Mouse (Mus musculus) embryonic facial prominence, embryonic 11.5 days (tissue): ENCODE results near the gene Emc6. TPM values are rescaled to one million over a fixed set of nuclear protein-coding genes. Genes with fewer than 3 reads are reported as not detected.
A peak's percentile ranks its signal among the peaks of the same experiment; 100 is the strongest.

ENCODE experiments used
- ATAC-seq: fragments of 200-750 bp; cut with Nextera tagmentation; replicated peaks from 2 replicates; pipeline ENCODE4 v1.8.0; 2017; ENCODE audit warnings: low read depth; ENCODE audit not compliant: insufficient number of reproducible peaks, low FRiP score, low TSS enrichment
- DNase-seq: peaks from one replicate; pipeline ENCODE4 v3.0.0-alpha.2; 2015; ENCODE audit warnings: low spot score
- H3K27ac ChIP-seq: fragments of 300-500 bp; sonication (generic); replicated peaks from 2 replicates; pipeline ENCODE4 v1.5.1; 2014; ENCODE audit warnings: mild to moderate bottlenecking, low read depth, low read length, control low read depth
- H3K27me3 ChIP-seq: fragments of 300-500 bp; sonication (generic); 2 replicates; pipeline ENCODE4 v1.6.1; 2014; ENCODE audit warnings: mild to moderate bottlenecking, low read length, moderate library complexity, mixed read lengths; ENCODE audit not compliant: control insufficient read depth, insufficient read depth
- H3K36me3 ChIP-seq: fragments of 300-500 bp; sonication (generic); replicated peaks from 2 replicates; pipeline ENCODE4 v1.6.1; 2014; ENCODE audit warnings: low read depth, mild to moderate bottlenecking, low read length, moderate library complexity, mixed read lengths; ENCODE audit not compliant: control insufficient read depth, insufficient read depth
- H3K4me1 ChIP-seq: fragments of 300-500 bp; sonication (generic); 2 replicates; pipeline ENCODE4 v1.6.1; 2014; ENCODE audit warnings: low read length, mixed read lengths; ENCODE audit not compliant: control insufficient read depth, insufficient read depth
- H3K4me2 ChIP-seq: fragments of 300-500 bp; sonication (generic); 2 replicates; pipeline ENCODE4 v1.6.1; 2014; ENCODE audit warnings: low read depth, mild to moderate bottlenecking, control low read depth, low read length, moderate library complexity
- H3K4me3 ChIP-seq: fragments of 300-500 bp; sonication (generic); 2 replicates; pipeline ENCODE4 v1.5.1; 2014; ENCODE audit warnings: low read depth, low read length, control low read depth
- H3K9ac ChIP-seq: fragments of 300-500 bp; sonication (generic); replicated peaks from 2 replicates; pipeline ENCODE4 v1.6.1; 2014; ENCODE audit warnings: mild to moderate bottlenecking, control low read depth, low read length
- H3K9me3 ChIP-seq: fragments of 300-500 bp; sonication (generic); replicated peaks from 2 replicates; pipeline ENCODE4 v1.6.1; 2016; ENCODE audit warnings: mild to moderate bottlenecking, low read length, inconsistent platforms, mixed read lengths; ENCODE audit not compliant: control insufficient read depth
- WGBS: fragments of 180-500 bp; shearing (Covaris S2); extraction: QIAGEN DNeasy Blood & Tissue Kit; methylation state at CpG from one replicate; pipeline ENCODE4 v1.1.7; 2014; 5-methylcytosine and 5-hydroxymethylcytosine counted together
- polyA plus RNA-seq: library from polyadenylated mRNA; unstranded; fragments of >200 nt; fragmentation: Nextera tagmentation; extraction: Ambion mirVana; gene quantifications from 2 replicates; pipeline ENCODE4 v1.2.1, GENCODE M21; 2014

Gene Emc6
- polyA plus RNA-seq, 1 experiment from 2014 or later = 115 TPM

GRCm38 (mm10) chr11:73205194-73205593, 28.4 kb upstream of the Emc6 start:
- Histone ChIP-seq H3K27ac (no peak overlapping the region), H3K9me3 (no peaks in the 10 kb centered on the region), H3K27me3 (no peaks in the 10 kb centered on the region), H3K36me3 (no peaks in the 10 kb centered on the region), H3K4me2 (no peak overlapping the region), H3K4me3 (no peak overlapping the region), H3K4me1 (no peaks in the 10 kb centered on the region), H3K9ac (no peak overlapping the region)
- ATAC-seq (no peak), DNase-seq (no peak)
- 51% methylated on average over 7 of the region's 7 CpGs for WGBS

- no peak overlapping the region for H3K9ac ChIP-seq
- H3K4me1 ChIP-seq = no peaks in the 10 kb centered on the region
- H3K36me3 ChIP-seq = no peaks in the 10 kb centered on the region
- DNase-seq (no peak), ATAC-seq (no peak)
- no peaks in the 10 kb centered on the region for H3K27me3 ChIP-seq
- H3K27ac ChIP-seq = no peak overlapping the region
- 84% methylated on average over 8 of the region's 8 CpGs for WGBS
- H3K4me2 ChIP-seq = no peak overlapping the region
- no peak overlapping the region for H3K4me3 ChIP-seq
- no peaks in the 10 kb centered on the region for H3K9me3 ChIP-seq
These were observed 27.1 kb upstream of the Emc6 start for GRCm38 (mm10) chr11:73203895-73204294.

- H3K4me1 ChIP-seq = no peaks in the 10 kb centered on the region
- H3K27ac ChIP-seq = no peak overlapping the region
- H3K36me3 ChIP-seq = no peaks in the 10 kb centered on the region
- H3K27me3 ChIP-seq = no peaks in the 10 kb centered on the region
- H3K4me3 ChIP-seq = no peak overlapping the region
- no peaks in the 10 kb centered on the region for H3K9me3 ChIP-seq
- 28% methylated on average over 4 of the region's 4 CpGs for WGBS
- no peak for DNase-seq
- no peak overlapping the region for H3K4me2 ChIP-seq
- H3K9ac ChIP-seq = no peak overlapping the region
- ATAC-seq = no peak
These were observed 24.8 kb upstream of the Emc6 start for GRCm38 (mm10) chr11:73201597-73201996.

GRCm38 (mm10) chr11:73201021-73201420, 24.2 kb upstream of the Emc6 start:
- Histone ChIP-seq H3K4me2 (no peak overlapping the region), H3K4me1 (no peaks in the 10 kb centered on the region), H3K27me3 (no peaks in the 10 kb centered on the region), H3K9me3 (no peaks in the 10 kb centered on the region), H3K27ac (no peak overlapping the region), H3K36me3 (no peaks in the 10 kb centered on the region), H3K9ac (no peak overlapping the region), H3K4me3 (no peak overlapping the region)
- no peak for DNase-seq
- no peak for ATAC-seq
- 70% methylated on average over 2 of the region's 2 CpGs for WGBS

GRCm38 (mm10) chr11:73199879-73200278, 23.0 kb upstream of the Emc6 start:
- 5% methylated on average over 12 of the region's 12 CpGs for WGBS
- no peaks in the 10 kb centered on the region for H3K4me1 ChIP-seq
- H3K4me2 ChIP-seq = peak overlapping the region; percentile 97
- ATAC-seq (no peak), DNase-seq (no peak)
- no peaks in the 10 kb centered on the region for H3K9me3 ChIP-seq
- no peak overlapping the region for H3K27ac ChIP-seq
- H3K36me3 ChIP-seq = no peaks in the 10 kb centered on the region
- H3K9ac ChIP-seq = peak overlapping the region; percentile 56
- H3K27me3 ChIP-seq = no peaks in the 10 kb centered on the region
- H3K4me3 ChIP-seq = peak overlapping the region; percentile 67

GRCm38 (mm10) chr11:73199230-73199712, 22.4 kb upstream of the Emc6 start, which contains the start of gene Shpk:
Gene Shpk (plus strand): TSS chr11:73199460.
- under 1% methylated on average over 31 of the region's 32 CpGs for WGBS
- DNase-seq = peak; percentile 95

GRCm38 (mm10) chr11:73198603-73199229, 21.9 kb upstream of the Emc6 start, which contains the start of gene Ctns:
Gene Ctns (minus strand): TSS chr11:73199042.
- WGBS = under 1% methylated on average over 22 of the region's 22 CpGs
- Histone ChIP-seq H3K9me3 (no peaks in the 10 kb centered on the region), H3K27ac (no peak within 1 kb of the TSS), H3K36me3 (no peaks in the 10 kb centered on the region), H3K4me1 (no peaks in the 10 kb centered on the region), H3K27me3 (no peaks in the 10 kb centered on the region), H3K9ac (peak within 1 kb of the TSS; percentile 71), H3K4me2 (peak within 1 kb of the TSS; percentile 97), H3K4me3 (peak within 1 kb of the TSS; percentile 67)
- DNase-seq = peak; percentile 85
- ATAC-seq = peak; percentile 96

More at GRCm38 (mm10) chr11:73199230-73199712, 22.4 kb upstream of the Emc6 start, which contains the start of gene Shpk:
- H3K4me2 ChIP-seq = peak within 1 kb of the TSS; percentile 97
- ATAC-seq = peak; percentile 97
- no peaks in the 10 kb centered on the region for H3K36me3 ChIP-seq
- H3K27ac ChIP-seq = no peak within 1 kb of the TSS
- no peaks in the 10 kb centered on the region for H3K9me3 ChIP-seq
- peak within 1 kb of the TSS; percentile 71 for H3K9ac ChIP-seq
- H3K4me3 ChIP-seq = peak within 1 kb of the TSS; percentile 67
- no peaks in the 10 kb centered on the region for H3K27me3 ChIP-seq
- H3K4me1 ChIP-seq = no peaks in the 10 kb centered on the region

GRCm38 (mm10) chr11:73198190-73198589, 21.4 kb upstream of the Emc6 start:
- Histone ChIP-seq H3K9me3 (no peaks in the 10 kb centered on the region), H3K9ac (peak overlapping the region; percentile 71), H3K27ac (no peak overlapping the region), H3K4me1 (no peaks in the 10 kb centered on the region), H3K36me3 (no peaks in the 10 kb centered on the region), H3K4me3 (peak overlapping the region; percentile 67), H3K27me3 (no peaks in the 10 kb centered on the region), H3K4me2 (peak overlapping the region; percentile 97)
- WGBS = 5% methylated on average over 1 of the region's 1 CpGs
- DNase-seq (no peak), ATAC-seq (no peak)
